Mouse (Mus musculus) left cerebral cortex, postnatal 36 days (tissue): Measurements from ENCODE around the gene Ak9. TPM values are rescaled to one million over a fixed set of nuclear protein-coding genes. Genes with fewer than 3 reads are reported as not detected.

Experiments
- DNase-seq, 2 experiments: peaks; one replicate each; pipeline ENCODE4 v3.0.0; 2021 to 2022; ENCODE audit warnings: low spot score in 2 of 2, mixed read lengths in 1 of 2
- intact Hi-C: fragments of 180-260 bp; cut with DNase I; formaldehyde crosslinking; loops from one replicate; pipeline ENCODE4 v1.15.1; 2025
- total RNA-seq, 2 experiments: library from RNA; stranded (reverse); gene quantifications; 2 replicates each; pipeline ENCODE4 v1.2.3; 2021

Gene Ak9
- total RNA-seq, 2 experiments from 2014 or later: 0.05 TPM

- intact Hi-C loops: loop anchor here (10.0 kb wide), 1 partner anchor 250 kb away; no protein-coding TSS in a partner anchor
- DNase-seq: peak in 1 of 2 experiments; percentile 18
These were observed 130.8 kb downstream of the Ak9 start for GRCm38 (mm10) chr10:41434624-41435023.

DNA sequence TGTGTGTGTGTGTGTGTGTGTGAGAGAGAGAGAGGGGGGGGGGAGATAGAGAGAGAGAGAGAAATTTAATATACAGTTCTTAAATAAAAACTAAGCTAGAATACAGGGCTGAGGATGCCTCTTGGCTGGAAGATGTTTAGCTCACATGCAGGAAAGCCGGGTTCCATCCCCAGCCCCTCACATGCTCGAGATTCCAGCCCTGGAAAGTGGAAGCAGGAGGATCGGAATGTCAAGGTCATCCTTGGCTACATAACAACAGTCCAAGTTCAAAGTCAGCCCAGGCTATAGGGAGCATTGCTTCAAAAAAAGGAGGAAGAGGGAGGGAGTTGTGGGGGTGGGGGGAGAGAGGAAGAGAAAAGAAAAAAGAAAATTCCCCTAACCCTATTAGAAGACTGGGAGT, 131.4 kb downstream of the Ak9 start:
- no peak for DNase-seq
- intact Hi-C loops: loop anchor here (10.0 kb wide), 1 partner anchor 250 kb away; no protein-coding TSS in a partner anchor

- intact Hi-C loops: no loop called here
- DNase-seq: no peak
These were observed 144.4 kb downstream of the Ak9 start for GRCm38 (mm10) chr10:41448216-41448615.

GRCm38 (mm10) chr10:41449684-41450083, 145.9 kb downstream of the Ak9 start:
- intact Hi-C loops: loop anchor here (10.0 kb wide), 1 partner anchor 55 kb away; no protein-coding TSS in a partner anchor

DNA sequence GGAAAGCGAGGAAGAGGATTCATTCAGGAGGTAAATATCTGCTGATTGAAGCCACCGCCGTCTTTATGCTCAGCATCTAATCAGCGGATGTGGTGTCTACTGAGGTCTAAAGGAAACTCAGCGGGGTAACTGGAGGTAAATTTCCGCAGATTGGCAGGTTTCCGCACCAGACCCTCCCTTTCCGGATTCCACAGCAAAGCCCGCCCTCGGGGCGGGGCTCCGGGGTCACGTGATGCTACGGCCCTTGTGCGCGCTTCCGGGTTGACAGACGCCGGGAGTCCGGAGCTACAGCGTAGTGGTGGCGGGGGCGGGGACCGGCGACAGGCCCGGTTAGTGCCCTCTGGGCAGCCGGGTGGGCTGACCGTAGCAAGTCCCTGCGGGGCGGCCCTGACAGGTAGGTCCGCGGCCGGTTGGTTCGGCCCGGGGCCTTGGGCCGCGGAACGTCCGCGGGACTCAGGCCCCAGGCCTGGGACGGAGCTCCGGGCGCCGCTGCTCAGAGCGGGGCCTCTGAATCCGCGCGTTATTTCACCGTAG, 146.4 kb downstream of the Ak9 start, which contains the start of gene Zbtb24:
TSS of gene Zbtb24 (plus strand) at position 247 of the 534 bp plus-strand sequence.
- peak; percentile 93 for DNase-seq

More at GRCm38 (mm10) chr10:41449684-41450083, 145.9 kb downstream of the Ak9 start:
- peak in 1 of 2 experiments; percentile 22 for DNase-seq

GRCm38 (mm10) chr10:41450780-41451522, 147.2 kb downstream of the Ak9 start:
- intact Hi-C loops: loop anchor here (10.0 kb wide), 1 partner anchor 54 kb away; no protein-coding TSS in a partner anchor

More for the DNA sequence above, 146.4 kb downstream of the Ak9 start, which contains the start of gene Zbtb24:
- intact Hi-C loops: loop anchor here (10.0 kb wide), 1 partner anchor 55 kb away; no protein-coding TSS in a partner anchor

GRCm38 (mm10) chr10:41451656-41452055, 147.9 kb downstream of the Ak9 start:
- intact Hi-C loops: loop anchor here (10.0 kb wide), 1 partner anchor 53 kb away; no protein-coding TSS in a partner anchor
- no peak for DNase-seq

More at GRCm38 (mm10) chr10:41450780-41451522, 147.2 kb downstream of the Ak9 start:
- no peak for DNase-seq

- intact Hi-C loops: loop anchor here (10.0 kb wide), 1 partner anchor 52 kb away; no protein-coding TSS in a partner anchor
- DNase-seq: no peak
These were observed 149.0 kb downstream of the Ak9 start for GRCm38 (mm10) chr10:41452791-41453190.

GRCm38 (mm10) chr10:41459990-41460389, 156.2 kb downstream of the Ak9 start:
- no peak for DNase-seq
- intact Hi-C loops: loop anchor here (10.0 kb wide), 1 partner anchor 45 kb away; no protein-coding TSS in a partner anchor

DNA sequence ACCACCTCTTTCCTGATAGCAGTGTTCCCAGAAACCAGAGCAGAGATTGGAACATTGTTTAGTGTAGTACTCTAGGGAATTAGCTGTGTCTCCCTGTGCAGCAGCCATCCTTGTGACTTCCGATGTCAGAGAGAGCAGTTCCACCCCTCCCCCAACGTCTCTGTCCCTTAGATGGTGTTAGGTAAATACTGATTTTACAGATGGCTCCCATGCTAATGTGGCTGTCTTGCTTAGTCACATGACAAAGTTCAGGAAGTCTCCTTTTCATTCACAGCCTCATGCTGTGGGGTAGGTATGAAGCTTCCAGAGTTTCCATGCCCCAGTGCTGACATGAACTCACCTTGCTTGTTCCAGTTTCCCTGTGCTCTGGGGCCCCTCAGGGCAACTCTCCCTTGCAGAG, 156.7 kb downstream of the Ak9 start:
- no peak for DNase-seq
- intact Hi-C loops: no loop called here

DNA sequence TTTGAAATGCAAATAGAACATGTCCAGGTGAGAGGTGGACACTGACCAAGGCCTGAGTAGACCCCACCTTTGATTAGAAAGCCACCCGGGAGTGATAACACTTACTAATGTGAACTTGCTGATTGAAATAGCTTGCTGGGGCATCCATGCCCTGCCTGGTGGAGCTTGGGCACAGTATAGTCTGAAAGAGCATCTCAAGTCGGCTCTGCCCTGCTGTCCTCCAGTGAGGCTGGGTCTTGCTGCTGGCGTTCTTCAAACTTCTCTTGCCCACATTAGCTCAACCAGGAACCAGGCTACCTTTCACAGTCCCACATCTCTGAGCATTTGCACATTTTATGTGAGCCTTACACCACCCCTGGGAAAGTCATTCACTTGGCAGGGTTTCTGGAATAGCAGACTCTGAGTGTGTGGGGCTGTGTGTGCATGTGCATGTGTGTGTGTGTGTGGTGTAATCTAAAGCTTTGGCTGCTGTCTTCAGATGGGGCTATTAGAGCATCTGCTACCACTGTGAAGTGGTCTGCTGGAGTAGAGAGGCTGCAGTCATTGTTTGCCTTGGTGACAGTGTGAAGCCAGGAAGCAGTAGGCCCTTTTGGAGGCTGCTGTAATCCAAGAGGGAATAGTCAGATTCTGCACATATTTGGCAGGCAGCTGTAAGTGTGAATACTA, 157.4 kb downstream of the Ak9 start:
- no peak for DNase-seq

GRCm38 (mm10) chr10:41464401-41464955, 160.7 kb downstream of the Ak9 start:
- intact Hi-C loops: no loop called here
- DNase-seq: no peak

More for the DNA sequence above, 157.4 kb downstream of the Ak9 start:
- intact Hi-C loops: no loop called here

DNA sequence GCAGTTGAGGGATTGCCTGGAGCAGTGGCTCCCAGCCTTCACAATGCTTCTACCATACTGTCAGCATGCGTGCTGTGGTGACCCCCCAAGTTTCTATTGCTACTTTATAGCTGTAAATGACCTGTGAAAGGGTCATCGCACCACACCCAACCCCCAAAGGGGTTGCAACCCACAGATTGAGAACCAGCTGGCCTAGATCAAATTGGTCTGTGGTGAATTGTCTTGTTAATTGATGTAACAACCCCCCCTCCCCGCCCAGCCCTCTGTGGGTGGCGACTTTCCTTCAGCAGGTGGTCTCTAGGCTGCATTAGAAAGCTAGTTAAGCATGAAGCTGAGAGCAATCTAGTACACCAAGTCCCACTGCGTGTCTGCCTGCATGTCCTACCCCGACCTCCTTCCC, 163.5 kb downstream of the Ak9 start:
- intact Hi-C loops: no loop called here
- no peak for DNase-seq

- intact Hi-C loops: no loop called here
- DNase-seq: no peak
These were observed 166.9 kb downstream of the Ak9 start for GRCm38 (mm10) chr10:41470693-41471092.

DNA sequence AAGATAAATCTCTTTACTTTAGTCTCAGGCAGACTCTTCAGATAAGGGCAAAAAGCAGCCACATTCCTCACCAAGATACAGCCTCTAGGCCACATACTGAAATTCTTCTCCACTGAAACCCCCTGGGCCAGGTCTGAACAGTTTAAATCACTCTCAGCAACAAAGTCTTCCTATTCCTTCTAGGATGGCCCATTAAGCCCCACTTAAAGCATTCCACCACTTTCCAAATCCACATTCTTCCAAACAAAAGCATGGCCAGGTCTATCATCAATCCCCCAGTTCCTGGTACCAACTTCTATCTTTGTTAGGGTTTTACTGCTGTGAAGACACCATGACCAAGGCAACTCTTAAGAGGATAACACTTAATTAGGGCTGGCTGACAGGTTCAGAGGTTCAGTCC, 168.8 kb downstream of the Ak9 start:
- intact Hi-C loops: no loop called here
- DNase-seq: no peak

GRCm38 (mm10) chr10:41472962-41473481, 169.2 kb downstream of the Ak9 start:
- DNase-seq: no peak
- intact Hi-C loops: no loop called here

GRCm38 (mm10) chr10:41473782-41474468, 170.1 kb downstream of the Ak9 start:
- intact Hi-C loops: no loop called here
- no peak for DNase-seq

DNA sequence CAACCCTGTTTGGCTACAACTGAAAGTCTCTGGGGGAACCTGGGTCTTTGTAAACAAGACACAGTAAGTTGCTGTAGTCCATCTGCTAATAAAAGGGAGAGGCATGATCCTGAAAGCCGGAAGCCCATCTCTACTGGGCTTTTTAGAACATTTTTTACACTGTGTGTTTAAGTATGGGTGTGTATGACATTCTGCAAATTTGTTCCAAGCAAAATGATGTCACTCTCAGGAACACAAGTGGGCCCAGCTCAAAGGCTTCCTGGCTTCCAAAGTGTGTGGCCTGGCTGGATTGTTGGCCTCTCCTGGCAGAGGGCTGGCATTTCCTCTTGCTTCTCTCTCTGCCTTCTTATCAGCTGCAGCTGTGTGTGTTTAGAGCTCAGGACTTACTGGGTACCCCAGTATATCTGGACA, 171.2 kb downstream of the Ak9 start:
- DNase-seq: no peak

More for the DNA sequence above, 171.2 kb downstream of the Ak9 start:
- intact Hi-C loops: no loop called here
